Mouse (Mus musculus) stomach, postnatal 0 days (tissue): ENCODE data around the gene Caly. TPM values are rescaled to one million over a fixed set of nuclear protein-coding genes. Genes with fewer than 3 reads are reported as not detected.

Experiments
- ATAC-seq: fragments of 200-750 bp; cut with Nextera tagmentation; 2 replicates; pipeline ENCODE4 v1.8.0; 2017; ENCODE audit not compliant: low FRiP score, low TSS enrichment
- DNase-seq: peaks from one replicate; pipeline ENCODE4 v3.0.0-alpha.2; 2016; ENCODE audit warnings: low spot score
- H3K27ac ChIP-seq: fragments of 300-500 bp; sonication (generic); replicated peaks from 2 replicates; pipeline ENCODE4 v1.5.1; 2014; ENCODE audit warnings: mild to moderate bottlenecking, control low read depth
- H3K27me3 ChIP-seq: fragments of 300-500 bp; sonication (generic); 2 replicates; pipeline ENCODE4 v1.6.1; 2014; ENCODE audit warnings: low read length; ENCODE audit not compliant: control insufficient read depth, insufficient read depth
- H3K36me3 ChIP-seq: fragments of 300-500 bp; sonication (generic); 2 replicates; pipeline ENCODE4 v1.6.1; 2014; ENCODE audit warnings: low read length, mixed read lengths; ENCODE audit not compliant: control insufficient read depth, insufficient read depth
- H3K4me1 ChIP-seq: fragments of 300-500 bp; sonication (generic); replicated peaks from 2 replicates; pipeline ENCODE4 v1.6.1; 2014; ENCODE audit warnings: antibody characterized with exemption; ENCODE audit not compliant: control insufficient read depth, insufficient read depth
- H3K4me2 ChIP-seq: fragments of 300-500 bp; sonication (generic); replicated peaks from 2 replicates; pipeline ENCODE4 v1.6.1; 2014; ENCODE audit warnings: low read depth, mild to moderate bottlenecking, control low read depth, moderate library complexity
- H3K4me3 ChIP-seq: fragments of 300-500 bp; sonication (generic); 2 replicates; pipeline ENCODE4 v1.5.1; 2014; ENCODE audit warnings: low read depth, low read length, control low read depth
- H3K9ac ChIP-seq: fragments of 300-500 bp; sonication (generic); 2 replicates; pipeline ENCODE4 v1.6.1; 2014; ENCODE audit warnings: mild to moderate bottlenecking, low read length, control low read depth, mixed read lengths
- H3K9me3 ChIP-seq: fragments of 300-500 bp; sonication (generic); 2 replicates; pipeline ENCODE4 v1.6.1; 2016; ENCODE audit warnings: low read length; ENCODE audit not compliant: control insufficient read depth
- CTCF ChIP-seq: IDR thresholded peaks from 2 replicates; pipeline ENCODE4 v1.5.1; 2016; ENCODE audit warnings: antibody characterized with exemption, low read depth, mild to moderate bottlenecking, moderate library complexity
- EP300 ChIP-seq: optimal IDR thresholded peaks from 2 replicates; pipeline ENCODE3; 2016; ENCODE audit warnings: antibody characterized with exemption
- WGBS: fragments of 180-500 bp; shearing (Covaris S2); extraction: QIAGEN DNeasy Blood & Tissue Kit; methylation state at CpG from one replicate; pipeline ENCODE4 v1.1.7; 2014; 5-methylcytosine and 5-hydroxymethylcytosine counted together
- polyA plus RNA-seq: library from polyadenylated mRNA; unstranded; fragments of >200 nt; fragmentation: Nextera tagmentation; extraction: Ambion mirVana; gene quantifications from 2 replicates; pipeline ENCODE4 v1.2.1, GENCODE M21; 2015

Caly gene
- polyA plus RNA-seq, 1 experiment from 2014 or later: 4.5 TPM

DNA sequence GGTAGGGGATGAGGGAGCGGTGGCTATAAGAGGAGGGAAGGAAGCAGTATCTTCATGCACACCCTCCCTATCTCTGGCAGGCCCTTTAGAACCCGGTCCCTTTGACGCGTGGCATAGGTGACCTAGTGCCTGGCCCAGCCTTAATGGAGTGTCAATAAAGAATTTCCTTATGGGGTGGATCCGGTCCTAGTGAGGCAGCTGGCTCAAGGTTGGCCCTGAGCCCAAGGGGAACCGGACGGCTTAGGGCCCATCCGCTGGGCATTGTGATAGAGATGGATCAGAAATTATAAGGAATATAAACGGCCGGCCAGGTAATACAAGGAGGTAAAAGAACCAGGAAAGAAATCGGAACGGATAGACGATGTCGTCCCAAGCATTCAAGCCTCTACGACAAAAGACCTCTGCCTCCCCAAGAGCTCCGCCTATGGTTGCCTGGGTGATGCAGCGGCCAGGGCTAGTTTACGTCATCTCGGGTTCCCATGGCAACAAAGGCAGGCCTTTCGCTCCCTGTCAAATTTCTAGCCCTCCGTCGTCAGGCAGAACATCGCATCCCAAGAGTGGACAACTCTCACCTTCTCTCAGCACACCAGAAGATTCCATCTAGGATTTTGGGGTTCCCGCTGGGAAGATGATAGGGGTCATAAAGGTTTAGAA lies 1.7 kb downstream of the Caly start:
- ATAC-seq: peak; percentile 47
- 4% methylated on average over 24 of the region's 24 CpGs for WGBS

DNA sequence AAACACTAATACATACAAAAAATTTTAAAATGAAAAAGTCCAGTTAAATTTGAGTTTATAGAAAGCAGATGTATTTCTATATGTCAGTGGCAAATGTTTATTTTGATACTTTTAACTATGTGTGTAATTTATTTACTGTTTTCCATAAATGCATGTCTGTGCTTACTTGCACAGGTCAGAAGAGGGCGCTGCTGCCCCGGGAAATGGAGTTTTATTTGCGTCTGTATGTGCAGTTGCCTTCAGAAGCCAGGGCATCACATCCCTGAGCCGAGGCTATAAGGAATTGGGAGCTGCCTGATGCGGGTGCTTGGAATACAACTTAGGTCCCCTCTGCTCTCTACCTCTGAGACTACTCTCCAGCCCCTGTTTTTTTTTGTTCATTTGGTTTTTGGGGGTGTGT lies 3.6 kb downstream of the Caly start:
- no peak overlapping the region for H3K4me2 ChIP-seq
- H3K4me3 ChIP-seq: no peak overlapping the region
- 5% methylated on average over 5 of the region's 5 CpGs for WGBS
- TF ChIP-seq CTCF (peak; percentile 90), EP300 (no peak)
- DNase-seq (peak; percentile 82), ATAC-seq (no peak)
- H3K27ac ChIP-seq: no peak overlapping the region
- H3K9me3 ChIP-seq: no peaks in the 10 kb centered on the region
- H3K9ac ChIP-seq: no peak overlapping the region
- no peaks in the 10 kb centered on the region for H3K4me1 ChIP-seq
- H3K27me3 ChIP-seq: peaks cover 3% of the 10 kb centered on the region; the same call in 1 of the 2 replicates
- no peaks in the 10 kb centered on the region for H3K36me3 ChIP-seq

More for the DNA sequence above, 1.7 kb downstream of the Caly start:
- Histone ChIP-seq H3K36me3 (no peaks in the 10 kb centered on the region), H3K4me2 (peak overlapping the region; percentile 15; the same call in 1 of the 2 replicates), H3K4me3 (no peak overlapping the region), H3K4me1 (no peaks in the 10 kb centered on the region), H3K9me3 (no peaks in the 10 kb centered on the region), H3K27ac (no peak overlapping the region), H3K27me3 (peaks cover 3% of the 10 kb centered on the region; the same call in 1 of the 2 replicates), H3K9ac (no peak overlapping the region)
- TF ChIP-seq CTCF: no peak
- TF ChIP-seq EP300: no peak
- DNase-seq: peak; percentile 64

DNA sequence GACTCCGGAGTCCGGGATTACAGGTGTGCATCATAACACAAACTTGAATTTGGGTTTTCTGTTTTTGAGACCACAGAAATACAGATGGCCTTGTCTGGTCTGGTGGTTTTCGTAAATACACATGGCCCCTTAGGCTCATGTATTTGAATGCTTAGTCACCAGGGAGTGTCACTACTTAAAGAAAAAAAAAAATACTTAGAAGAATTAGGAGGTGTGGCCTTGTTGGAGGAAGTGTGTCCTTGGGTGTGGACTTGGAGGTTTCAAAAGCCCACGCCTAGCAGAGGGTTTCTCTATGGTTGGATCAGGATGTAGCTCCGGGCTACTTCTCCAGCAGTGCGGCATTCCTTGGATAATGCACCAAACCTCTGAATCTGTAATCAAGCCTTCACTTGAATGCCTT lies 4.7 kb downstream of the Caly start:
- no peak overlapping the region for H3K27ac ChIP-seq
- H3K9me3 ChIP-seq: no peaks in the 10 kb centered on the region
- no peak overlapping the region for H3K4me3 ChIP-seq

GRCm38 (mm10) chr7:140070042-140070711 lies 12.2 kb downstream of the Caly start:
- H3K27me3 ChIP-seq: no peaks in the 10 kb centered on the region
- H3K9ac ChIP-seq: no peak overlapping the region
- H3K9me3 ChIP-seq: no peaks in the 10 kb centered on the region
- peak overlapping the region; percentile 39 for H3K4me2 ChIP-seq
- 32% methylated on average over 38 of the region's 39 CpGs for WGBS
- H3K4me3 ChIP-seq: peak overlapping the region; percentile 21
- TF ChIP-seq EP300 (no peak), CTCF (no peak)
- no peaks in the 10 kb centered on the region for H3K4me1 ChIP-seq
- H3K36me3 ChIP-seq: no peaks in the 10 kb centered on the region
- DNase-seq (no peak), ATAC-seq (peak; percentile 68)
- H3K27ac ChIP-seq: no peak overlapping the region

More for the DNA sequence above, 4.7 kb downstream of the Caly start:
- peak; percentile 67 for ATAC-seq
- TF ChIP-seq EP300 (no peak), CTCF (no peak)
- no peaks in the 10 kb centered on the region for H3K36me3 ChIP-seq
- no peak overlapping the region for H3K4me2 ChIP-seq
- DNase-seq: no peak
- H3K9ac ChIP-seq: no peak overlapping the region
- WGBS: 57% methylated on average over 6 of the region's 6 CpGs
- H3K4me1 ChIP-seq: no peaks in the 10 kb centered on the region
- H3K27me3 ChIP-seq: peaks cover 3% of the 10 kb centered on the region; the same call in 1 of the 2 replicates

- Histone ChIP-seq H3K9ac (no peak overlapping the region), H3K9me3 (no peaks in the 10 kb centered on the region), H3K4me2 (no peak overlapping the region), H3K4me1 (no peaks in the 10 kb centered on the region), H3K27me3 (no peaks in the 10 kb centered on the region; the same call in 1 of the 2 replicates), H3K4me3 (no peak overlapping the region), H3K27ac (no peak overlapping the region), H3K36me3 (no peaks in the 10 kb centered on the region)
- TF ChIP-seq CTCF (no peak), EP300 (no peak)
- 51% methylated on average over 6 of the region's 6 CpGs for WGBS
- ATAC-seq (no peak), DNase-seq (no peak)
These were observed 15.0 kb downstream of the Caly start for GRCm38 (mm10) chr7:140067397-140067796.

DNA sequence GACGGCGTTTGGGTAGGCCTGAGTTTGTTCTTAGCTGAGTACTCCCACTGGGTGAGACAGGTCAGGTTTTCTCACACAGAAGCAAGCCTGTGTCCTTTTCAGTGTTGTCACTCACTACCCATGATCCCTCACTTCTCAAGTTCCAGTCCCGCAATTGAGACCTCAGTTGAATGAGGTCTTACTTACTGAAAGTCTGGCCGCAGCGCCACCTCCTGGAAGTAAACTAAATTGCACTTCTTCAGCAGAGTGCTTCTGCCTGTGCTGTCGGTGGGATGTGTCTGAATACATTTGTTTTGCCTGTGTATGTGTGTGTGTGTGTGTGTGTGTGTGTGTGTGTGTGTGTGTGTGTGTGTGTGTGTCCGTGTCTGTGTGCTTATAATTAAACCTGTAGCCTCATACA lies 19.3 kb downstream of the Caly start:
- DNase-seq (peak; percentile 66), ATAC-seq (no peak)
- no peaks in the 10 kb centered on the region; the same call in 1 of the 2 replicates for H3K4me1 ChIP-seq
- peaks cover 9% of the 10 kb centered on the region; the same call in 1 of the 2 replicates for H3K27me3 ChIP-seq
- WGBS: 23% methylated on average over 7 of the region's 7 CpGs
- no peak overlapping the region for H3K4me2 ChIP-seq
- peak; percentile 85 for TF ChIP-seq CTCF
- no peak for TF ChIP-seq EP300
- H3K36me3 ChIP-seq: no peaks in the 10 kb centered on the region
- H3K9ac ChIP-seq: no peak overlapping the region
- H3K9me3 ChIP-seq: no peaks in the 10 kb centered on the region
- H3K4me3 ChIP-seq: no peak overlapping the region
- H3K27ac ChIP-seq: no peak overlapping the region
